Mouse (Mus musculus): ENCODE results near the gene Opn1sw. TPM values are rescaled to one million over a fixed set of nuclear protein-coding genes. Genes with fewer than 3 reads are reported as not detected.
A peak's percentile ranks its signal among the peaks of the same experiment; 100 is the strongest.
"Not testable (repeated sequence)": the region's sequence is repeated elsewhere in the genome, so short reads cannot be mapped to it uniquely, and the experiment has no call there.

Opn1sw gene
- polyA plus RNA-seq, 1 experiment from 2014 or later: 0.23 TPM

DNA sequence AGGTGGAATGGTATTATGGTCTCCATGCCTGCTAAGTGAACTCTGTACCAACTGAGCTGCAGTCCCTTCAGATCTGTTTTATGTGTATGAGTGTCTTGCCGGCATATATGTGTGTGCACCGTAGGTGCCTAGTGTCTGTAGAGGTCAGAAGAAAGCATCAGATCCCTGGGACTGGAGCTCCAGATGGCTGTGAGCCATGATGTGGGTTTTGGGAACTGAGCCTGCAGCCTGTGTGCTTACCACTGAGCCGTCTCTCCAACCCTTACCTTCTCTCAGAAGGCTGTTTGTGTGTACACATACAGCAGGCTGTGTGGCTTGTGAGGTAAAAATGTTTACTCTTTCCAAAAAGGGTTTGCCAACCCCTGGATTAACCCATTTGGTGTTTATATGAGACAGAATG lies 28.9 kb downstream of the Opn1sw start:
- H3K36me3 ChIP-seq (ENCODE audit: control insufficient read depth, insufficient read depth, low read length): no peaks in the 10 kb centered on the region
- 96% methylated on average over 3 of the region's 3 CpGs for WGBS
- no peak overlapping the region for H3K4me2 ChIP-seq (ENCODE audit: low read length)
- no peak overlapping the region for H3K9ac ChIP-seq (ENCODE audit: low read depth, low read length)
- H3K4me1 ChIP-seq (ENCODE audit: control insufficient read depth, insufficient read depth, low read length): no peaks in the 10 kb centered on the region
- H3K9me3 ChIP-seq (replicated peaks; ENCODE audit: control insufficient read depth, low read length, poor library complexity, severe bottlenecking): no peaks in the 10 kb centered on the region
- H3K4me3 ChIP-seq (ENCODE audit: low read depth, low read length): no peak overlapping the region
- H3K27me3 ChIP-seq (ENCODE audit: control insufficient read depth, insufficient read depth, low read depth, low read length): no peaks in the 10 kb centered on the region
- ATAC-seq: no peak
- no peak overlapping the region for H3K27ac ChIP-seq (ENCODE audit: low read length)

DNA sequence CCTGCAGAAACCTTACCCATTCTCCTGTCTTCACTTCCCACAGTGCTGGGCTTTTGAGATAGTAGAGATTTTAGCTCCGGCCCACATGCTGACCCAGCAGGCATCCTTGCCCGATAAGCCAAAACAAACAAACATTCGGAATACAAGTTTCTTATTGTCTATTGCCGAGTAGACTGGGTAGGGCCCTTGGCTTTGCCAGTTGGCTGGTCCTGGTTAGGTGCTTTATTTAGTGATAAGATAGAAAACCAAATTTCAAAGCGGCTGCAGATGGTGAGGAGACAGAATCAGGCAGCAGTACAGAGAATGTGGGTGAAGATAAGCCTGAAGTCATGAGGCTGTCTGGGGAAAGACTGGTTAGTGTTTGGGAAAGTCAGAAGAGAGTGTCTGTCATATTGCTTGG lies 35.5 kb downstream of the Opn1sw start:
- no peak for ATAC-seq

DNA sequence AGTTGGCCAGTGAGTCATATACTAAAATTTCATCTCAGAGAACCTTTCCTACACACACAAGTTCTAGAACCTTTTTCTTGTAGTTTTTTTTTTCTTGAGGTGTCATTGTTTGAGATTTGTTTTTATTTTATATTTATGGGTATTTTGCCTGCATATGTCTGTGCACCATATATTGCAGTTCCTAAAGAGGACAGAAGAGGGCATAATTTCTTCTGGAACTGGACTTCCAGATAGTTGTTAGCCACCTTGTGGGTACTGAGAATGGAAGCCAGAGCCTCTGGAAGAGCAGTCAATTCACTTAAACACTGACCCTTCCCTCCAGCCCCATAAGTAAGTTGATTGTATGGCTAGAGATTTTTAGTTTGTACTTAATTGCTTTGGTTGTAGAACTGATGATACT lies 36.7 kb downstream of the Opn1sw start:
- Histone ChIP-seq H3K4me2 (ENCODE audit: low read length) (no peak overlapping the region), H3K36me3 (ENCODE audit: control insufficient read depth, insufficient read depth, low read length) (no peaks in the 10 kb centered on the region), H3K9me3 (replicated peaks; ENCODE audit: control insufficient read depth, low read length, poor library complexity, severe bottlenecking) (no peaks in the 10 kb centered on the region), H3K27me3 (ENCODE audit: control insufficient read depth, insufficient read depth, low read depth, low read length) (no peaks in the 10 kb centered on the region), H3K4me3 (ENCODE audit: low read depth, low read length) (no peak overlapping the region), H3K4me1 (ENCODE audit: control insufficient read depth, insufficient read depth, low read length) (peaks cover 15% of the 10 kb centered on the region), H3K27ac (ENCODE audit: low read length) (no peak overlapping the region), H3K9ac (ENCODE audit: low read depth, low read length) (no peak overlapping the region)
- ATAC-seq: no peak

More for the DNA sequence above, 35.5 kb downstream of the Opn1sw start:
- Histone ChIP-seq H3K9me3 (replicated peaks; ENCODE audit: control insufficient read depth, low read length, poor library complexity, severe bottlenecking) (no peaks in the 10 kb centered on the region), H3K9ac (ENCODE audit: low read depth, low read length) (no peak overlapping the region), H3K27me3 (ENCODE audit: control insufficient read depth, insufficient read depth, low read depth, low read length) (no peaks in the 10 kb centered on the region), H3K4me1 (ENCODE audit: control insufficient read depth, insufficient read depth, low read length) (peaks cover 10% of the 10 kb centered on the region), H3K4me3 (ENCODE audit: low read depth, low read length) (no peak overlapping the region), H3K36me3 (ENCODE audit: control insufficient read depth, insufficient read depth, low read length) (no peaks in the 10 kb centered on the region), H3K4me2 (ENCODE audit: low read length) (no peak overlapping the region), H3K27ac (ENCODE audit: low read length) (no peak overlapping the region)
- WGBS: 42% methylated on average over 5 of the region's 5 CpGs

DNA sequence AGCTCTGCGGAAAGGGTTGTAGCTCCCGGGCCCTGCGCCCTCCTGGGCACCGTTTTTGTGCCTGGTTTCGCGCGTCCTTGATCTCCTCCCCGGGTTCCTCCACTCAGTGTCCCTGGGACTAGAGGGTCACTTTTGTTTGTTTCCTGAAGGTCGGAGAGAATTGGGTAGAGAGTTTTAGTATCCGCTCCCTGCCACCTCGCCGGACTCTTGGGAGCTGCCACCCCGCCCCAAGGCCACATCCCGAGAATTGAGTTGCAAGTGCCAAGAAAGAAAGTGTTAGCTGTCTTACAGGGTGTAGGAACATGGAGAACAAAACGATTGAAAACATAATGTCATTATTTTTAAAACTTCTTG lies 39.9 kb downstream of the Opn1sw start:
- H3K9ac ChIP-seq (ENCODE audit: low read depth, low read length): peak overlapping the region; percentile 75
- H3K4me3 ChIP-seq (ENCODE audit: low read depth, low read length): peak overlapping the region; percentile 93
- H3K27ac ChIP-seq (ENCODE audit: low read length): peak overlapping the region; percentile 78
- no peaks in the 10 kb centered on the region for H3K36me3 ChIP-seq (ENCODE audit: control insufficient read depth, insufficient read depth, low read length)
- peak overlapping the region; percentile 87 for H3K4me2 ChIP-seq (ENCODE audit: low read length)
- H3K4me1 ChIP-seq (ENCODE audit: control insufficient read depth, insufficient read depth, low read length): peaks cover 15% of the 10 kb centered on the region
- no peaks in the 10 kb centered on the region for H3K27me3 ChIP-seq (ENCODE audit: control insufficient read depth, insufficient read depth, low read depth, low read length)
- H3K9me3 ChIP-seq (replicated peaks; ENCODE audit: control insufficient read depth, low read length, poor library complexity, severe bottlenecking): no peaks in the 10 kb centered on the region
- under 1% methylated on average over 15 of the region's 15 CpGs for WGBS
- ATAC-seq: no peak; the same call in 1 of the 2 replicates

DNA sequence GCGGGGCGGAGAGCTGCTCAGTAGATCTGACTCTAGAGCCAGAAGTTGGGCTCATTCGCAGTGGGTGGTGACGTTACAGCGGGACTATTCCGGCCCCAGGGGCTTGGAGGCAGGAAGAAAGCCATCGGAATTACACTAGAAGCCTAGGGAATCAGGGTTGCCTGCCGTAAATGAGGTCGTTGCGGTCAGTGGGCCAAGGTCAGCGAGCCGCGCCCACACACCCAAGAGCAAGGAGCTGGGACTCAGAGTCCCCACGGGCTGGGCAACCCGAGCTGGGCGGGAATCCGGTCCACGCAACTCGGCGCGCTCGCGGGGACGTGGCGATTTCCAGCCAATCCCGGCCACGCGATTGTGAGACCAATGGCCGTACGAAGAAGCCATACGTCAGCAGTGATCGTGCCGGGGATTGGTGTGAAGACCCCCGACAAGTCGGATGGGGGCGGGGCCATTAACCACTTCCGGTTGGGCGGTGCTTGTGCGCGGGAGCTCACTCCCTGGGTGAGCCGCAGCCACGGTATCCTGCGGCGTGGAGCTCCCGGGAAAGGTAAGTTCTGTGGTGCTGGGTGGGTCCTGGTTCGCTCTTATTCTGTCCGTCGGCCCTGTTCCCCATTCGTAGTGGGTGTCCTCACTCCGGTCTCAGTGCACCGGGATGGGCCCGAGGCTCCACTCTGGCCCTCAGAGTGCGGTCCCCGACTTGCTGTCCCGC lies 40.5 kb downstream of the Opn1sw start, which contains the start of gene Calu:
TSS of gene Calu (plus strand) at position 405 of the 706 bp plus-strand sequence.
- Histone ChIP-seq H3K36me3 (ENCODE audit: control insufficient read depth, insufficient read depth, low read length) (no peaks in the 10 kb centered on the region), H3K27ac (ENCODE audit: low read length) (peak within 1 kb of the TSS; percentile 83), H3K4me2 (ENCODE audit: low read length) (peak within 1 kb of the TSS; percentile 87), H3K27me3 (ENCODE audit: control insufficient read depth, insufficient read depth, low read depth, low read length) (no peaks in the 10 kb centered on the region), H3K4me3 (ENCODE audit: low read depth, low read length) (peak within 1 kb of the TSS; percentile 93), H3K4me1 (ENCODE audit: control insufficient read depth, insufficient read depth, low read length) (peaks cover 15% of the 10 kb centered on the region), H3K9me3 (replicated peaks; ENCODE audit: control insufficient read depth, low read length, poor library complexity, severe bottlenecking) (no peaks in the 10 kb centered on the region), H3K9ac (ENCODE audit: low read depth, low read length) (peak within 1 kb of the TSS; percentile 84)
- peak; percentile 99 for ATAC-seq
- under 1% methylated on average over 55 of the region's 55 CpGs for WGBS

DNA sequence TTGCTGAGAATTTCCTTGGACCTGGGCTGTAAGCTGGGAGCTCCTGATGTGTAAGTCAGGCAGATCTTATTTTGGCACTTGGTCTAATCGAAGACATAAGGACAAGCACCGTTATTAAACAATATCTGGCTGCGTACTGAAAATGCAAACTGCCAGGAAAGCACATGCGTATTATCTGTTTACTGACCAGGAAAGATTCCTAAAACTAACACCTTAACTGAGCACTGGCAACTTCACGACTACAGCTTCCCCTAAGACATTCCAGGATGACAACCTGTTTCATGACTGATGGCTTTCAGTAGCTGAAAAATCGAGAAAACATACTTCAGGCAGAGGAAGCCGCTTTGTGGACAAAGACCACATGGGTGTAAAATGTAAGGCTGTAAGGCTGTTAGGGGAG lies 41.1 kb downstream of the Opn1sw start:
- 34% methylated on average over 7 of the region's 7 CpGs for whole genome bisulfite sequencing
- H3K27me3 ChIP-seq (ENCODE audit: control insufficient read depth, insufficient read depth, low read depth, low read length): no peaks in the 10 kb centered on the region
- H3K27ac ChIP-seq (ENCODE audit: low read length): peak overlapping the region; percentile 83
- no peak for ATAC-seq
- H3K36me3 ChIP-seq (ENCODE audit: control insufficient read depth, insufficient read depth, low read length): no peaks in the 10 kb centered on the region
- H3K4me2 ChIP-seq (ENCODE audit: low read length): peak overlapping the region; percentile 84
- peak overlapping the region; percentile 93 for H3K4me3 ChIP-seq (ENCODE audit: low read depth, low read length)
- H3K9me3 ChIP-seq (replicated peaks; ENCODE audit: control insufficient read depth, low read length, poor library complexity, severe bottlenecking): no peaks in the 10 kb centered on the region
- H3K9ac ChIP-seq (ENCODE audit: low read depth, low read length): peak overlapping the region; percentile 84
- peaks cover 15% of the 10 kb centered on the region for H3K4me1 ChIP-seq (ENCODE audit: control insufficient read depth, insufficient read depth, low read length)

DNA sequence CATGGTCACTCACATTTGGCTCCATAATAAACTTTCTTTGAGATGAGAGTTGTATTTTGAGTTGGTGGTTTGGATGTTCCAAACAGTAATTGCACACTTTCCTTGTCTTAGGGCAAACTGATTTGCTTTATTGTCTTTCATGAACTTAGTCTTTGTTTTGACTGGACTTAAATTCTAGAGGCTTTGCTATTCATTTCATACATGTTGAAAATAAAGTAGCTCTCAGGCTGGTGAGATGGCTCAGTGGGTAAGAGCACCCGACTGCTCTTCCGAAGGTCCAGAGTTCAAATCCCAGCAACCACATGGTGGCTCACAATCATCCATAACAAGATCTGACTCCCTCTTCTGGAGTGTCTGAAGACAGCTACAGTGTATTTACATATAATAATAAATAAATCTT lies 41.8 kb downstream of the Opn1sw start:
- not testable (repeated sequence) for H3K36me3 ChIP-seq (ENCODE audit: control insufficient read depth, insufficient read depth, low read length); H3K27ac ChIP-seq (ENCODE audit: low read length); H3K27me3 ChIP-seq (ENCODE audit: control insufficient read depth, insufficient read depth, low read depth, low read length); H3K4me2 ChIP-seq (ENCODE audit: low read length); H3K4me3 ChIP-seq (ENCODE audit: low read depth, low read length); ATAC-seq; H3K9ac ChIP-seq (ENCODE audit: low read depth, low read length); H3K9me3 ChIP-seq (replicated peaks; ENCODE audit: control insufficient read depth, low read length, poor library complexity, severe bottlenecking)
- peaks cover 15% of the 10 kb centered on the region for H3K4me1 ChIP-seq (ENCODE audit: control insufficient read depth, insufficient read depth, low read length)
- WGBS: 95% methylated on average over 2 of the region's 2 CpGs

DNA sequence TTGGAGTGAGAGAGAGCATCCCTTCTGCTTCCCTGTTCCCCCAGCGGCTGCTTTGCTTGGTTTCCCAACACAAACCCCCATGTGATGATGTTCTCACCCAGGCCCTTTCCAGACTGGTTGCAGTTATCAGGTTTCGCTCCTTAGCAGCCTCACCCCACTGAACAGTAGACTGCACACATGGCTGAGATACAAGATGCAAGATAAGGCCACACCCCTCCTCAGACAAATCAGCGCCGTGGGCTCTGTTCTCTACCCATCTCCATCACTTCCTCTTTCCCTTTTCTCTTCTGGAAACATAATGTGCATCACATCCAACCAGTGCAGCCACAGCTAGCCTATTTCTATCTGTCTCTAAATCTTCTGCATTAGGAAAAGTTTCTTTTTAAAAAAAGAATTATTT lies 58.8 kb downstream of the Opn1sw start:
- Histone ChIP-seq H3K27ac (ENCODE audit: low read length) (no peak overlapping the region), H3K9me3 (replicated peaks; ENCODE audit: control insufficient read depth, low read length, poor library complexity, severe bottlenecking) (no peaks in the 10 kb centered on the region), H3K4me1 (ENCODE audit: control insufficient read depth, insufficient read depth, low read length) (no peaks in the 10 kb centered on the region), H3K4me3 (ENCODE audit: low read depth, low read length) (no peak overlapping the region), H3K27me3 (ENCODE audit: control insufficient read depth, insufficient read depth, low read depth, low read length) (no peaks in the 10 kb centered on the region), H3K4me2 (ENCODE audit: low read length) (no peak overlapping the region), H3K36me3 (ENCODE audit: control insufficient read depth, insufficient read depth, low read length) (no peaks in the 10 kb centered on the region), H3K9ac (ENCODE audit: low read depth, low read length) (no peak overlapping the region)
- ATAC-seq: no peak
- 80% methylated on average over 4 of the region's 4 CpGs for WGBS

DNA sequence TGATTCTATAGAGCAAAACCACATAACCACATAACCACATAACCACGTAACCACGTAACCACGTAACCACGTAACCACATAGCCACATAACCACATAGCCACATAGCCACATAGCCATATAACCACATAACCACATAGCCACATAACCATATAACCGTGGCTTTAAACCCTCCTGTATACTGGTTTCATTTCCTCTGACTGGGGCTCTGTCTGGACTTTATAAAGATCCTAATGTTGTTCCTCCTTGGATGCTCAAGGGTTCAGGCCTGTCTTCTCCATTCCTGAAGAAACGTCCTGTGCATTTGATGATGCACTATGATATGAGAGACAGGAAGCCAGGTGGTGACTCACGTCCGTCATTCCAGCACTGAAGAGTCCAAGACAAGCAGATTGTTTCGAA lies 61.3 kb downstream of the Opn1sw start:
- H3K36me3 ChIP-seq (ENCODE audit: control insufficient read depth, insufficient read depth, low read length): no peaks in the 10 kb centered on the region
- no peaks in the 10 kb centered on the region for H3K27me3 ChIP-seq (ENCODE audit: control insufficient read depth, insufficient read depth, low read depth, low read length)
- WGBS: 88% methylated on average over 9 of the region's 9 CpGs
- H3K4me2 ChIP-seq (ENCODE audit: low read length): no peak overlapping the region
- H3K4me1 ChIP-seq (ENCODE audit: control insufficient read depth, insufficient read depth, low read length): no peaks in the 10 kb centered on the region
- H3K9me3 ChIP-seq (replicated peaks; ENCODE audit: control insufficient read depth, low read length, poor library complexity, severe bottlenecking): no peaks in the 10 kb centered on the region
- H3K4me3 ChIP-seq (ENCODE audit: low read depth, low read length): no peak overlapping the region
- ATAC-seq: no peak
- no peak overlapping the region for H3K27ac ChIP-seq (ENCODE audit: low read length)
- H3K9ac ChIP-seq (ENCODE audit: low read depth, low read length): no peak overlapping the region
